Mouse (Mus musculus): Measurements from ENCODE around the gene Arid5b. TPM values are rescaled to one million over a fixed set of nuclear protein-coding genes. Genes with fewer than 3 reads are reported as not detected.

Arid5b gene
- polyA plus RNA-seq, 1 experiment: not detected

DNA sequence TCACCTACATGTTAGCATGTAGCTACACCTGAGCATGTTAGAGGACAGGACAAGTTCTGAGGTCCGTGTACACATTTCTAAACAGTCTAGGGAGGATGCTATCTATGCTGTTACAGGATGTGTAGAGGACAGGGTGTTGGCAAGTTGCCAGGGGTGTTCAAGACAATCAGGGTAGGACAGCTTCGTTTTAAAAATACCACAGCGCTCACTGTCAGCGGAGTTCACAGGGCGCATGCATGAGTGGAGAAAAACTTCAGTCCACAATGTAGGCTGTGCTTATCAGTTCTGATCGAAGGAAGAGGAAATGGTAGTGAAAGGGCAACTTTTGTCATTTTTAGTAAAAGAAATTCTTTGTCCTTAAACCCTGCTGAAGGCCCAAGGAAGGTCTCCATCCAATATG, 159.3 kb downstream of the Arid5b start:
- no peak for TF ChIP-seq GATA1 (IDR thresholded peaks at IDR 0.05; ENCODE audit: low read length)

- TF ChIP-seq GATA1 (IDR thresholded peaks at IDR 0.05; ENCODE audit: low read length): no peak
Measured at GRCm38 (mm10) chr10:68114955-68115354, 163.6 kb downstream of the Arid5b start.

DNA sequence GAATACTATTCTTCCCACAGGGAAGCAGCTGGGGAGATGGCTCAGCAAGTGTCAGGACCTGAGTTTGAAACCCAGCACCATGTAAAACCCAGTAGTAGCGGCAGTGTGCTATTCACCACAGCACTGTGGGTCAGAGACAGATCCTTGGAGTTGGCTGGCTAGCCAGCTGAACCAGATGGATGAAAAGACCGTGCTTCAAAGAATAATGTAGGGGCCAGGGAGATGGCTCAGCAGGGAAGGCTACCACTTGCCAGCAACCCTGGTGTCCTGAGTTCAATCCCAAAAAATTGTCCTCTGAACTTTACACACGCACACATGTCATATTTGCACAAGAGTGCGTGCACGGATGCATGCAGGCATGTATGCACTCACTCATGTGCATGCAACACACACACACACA, 164.9 kb downstream of the Arid5b start:
- TF ChIP-seq GATA1 (IDR thresholded peaks at IDR 0.05; ENCODE audit: low read length): no peak

DNA sequence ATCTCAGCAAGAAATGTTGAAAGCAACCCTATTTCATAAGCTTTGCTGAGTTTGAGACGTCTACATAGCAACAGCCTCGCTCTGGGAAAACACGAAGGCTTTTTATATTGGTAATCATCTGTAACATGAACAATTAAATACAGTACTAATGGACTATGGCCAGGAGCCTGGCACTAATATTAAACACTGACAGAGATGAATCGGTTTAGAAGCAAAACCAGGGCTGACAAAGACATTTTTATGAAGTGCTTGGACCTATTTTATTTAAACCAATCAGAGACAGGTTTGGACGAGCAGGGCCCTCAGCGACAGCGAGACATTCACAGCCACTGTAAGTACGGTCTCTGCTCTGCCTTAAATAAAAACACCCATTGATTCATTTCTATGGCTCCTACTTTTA, 165.6 kb downstream of the Arid5b start:
- TF ChIP-seq GATA1 (IDR thresholded peaks at IDR 0.05; ENCODE audit: low read length): no peak

GRCm38 (mm10) chr10:68110607-68111006, 167.9 kb downstream of the Arid5b start:
- TF ChIP-seq GATA1 (IDR thresholded peaks at IDR 0.05; ENCODE audit: low read length): no peak

- TF ChIP-seq GATA1 (IDR thresholded peaks at IDR 0.05; ENCODE audit: low read length): no peak
Measured at GRCm38 (mm10) chr10:68110182-68110581, 168.4 kb downstream of the Arid5b start.

DNA sequence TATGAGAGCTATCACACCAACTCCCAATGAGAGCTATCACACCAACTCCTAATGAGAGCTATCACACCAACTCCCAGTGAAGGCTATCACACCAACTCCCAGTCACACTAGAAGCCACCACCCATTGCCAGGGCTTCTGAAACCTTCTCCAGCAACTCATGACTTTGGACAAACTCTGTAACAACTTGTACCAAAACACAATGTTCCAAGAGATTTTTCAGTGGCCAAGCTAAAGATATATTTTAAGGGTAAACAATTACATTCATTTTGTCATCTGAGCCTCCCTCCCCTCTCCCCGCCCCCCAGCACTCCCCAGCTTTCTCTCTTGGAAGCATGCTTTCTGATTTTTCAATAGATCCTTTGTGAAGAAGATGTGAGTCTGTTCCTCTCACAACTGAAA, 168.9 kb downstream of the Arid5b start:
- TF ChIP-seq GATA1 (IDR thresholded peaks at IDR 0.05; ENCODE audit: low read length): no peak

- TF ChIP-seq GATA1 (IDR thresholded peaks at IDR 0.05; ENCODE audit: low read length): no peak
Measured at GRCm38 (mm10) chr10:68107716-68108115, 170.8 kb downstream of the Arid5b start.

DNA sequence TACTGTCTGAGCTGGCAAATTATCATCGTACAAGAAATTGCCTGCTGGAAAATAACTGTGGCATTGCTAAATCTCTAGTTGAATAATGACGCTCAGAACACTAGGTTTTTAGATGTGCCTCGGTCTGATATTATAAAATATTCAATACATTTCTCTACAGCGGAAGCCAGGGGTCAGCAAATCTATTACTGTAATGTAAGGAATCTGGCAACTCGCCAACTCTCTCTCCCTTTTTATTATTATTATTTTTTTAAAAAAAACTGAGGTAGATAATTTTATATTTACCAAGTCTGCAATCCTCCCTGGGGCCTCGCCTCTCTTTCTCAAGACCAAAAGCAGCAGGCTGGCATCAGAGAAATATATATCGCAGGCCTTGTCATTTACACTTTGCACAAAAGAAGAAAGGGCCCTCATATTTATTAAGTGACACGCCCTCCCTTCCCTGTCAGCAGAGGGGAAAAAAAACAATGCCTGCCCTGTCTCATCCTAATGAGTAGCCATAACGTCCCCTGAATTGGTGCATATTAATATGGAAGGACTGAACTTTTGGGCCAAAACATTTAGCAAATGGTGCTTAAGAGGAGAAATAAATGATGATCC, 172.1 kb downstream of the Arid5b start:
- no peak for TF ChIP-seq GATA1 (IDR thresholded peaks at IDR 0.05; ENCODE audit: low read length)

DNA sequence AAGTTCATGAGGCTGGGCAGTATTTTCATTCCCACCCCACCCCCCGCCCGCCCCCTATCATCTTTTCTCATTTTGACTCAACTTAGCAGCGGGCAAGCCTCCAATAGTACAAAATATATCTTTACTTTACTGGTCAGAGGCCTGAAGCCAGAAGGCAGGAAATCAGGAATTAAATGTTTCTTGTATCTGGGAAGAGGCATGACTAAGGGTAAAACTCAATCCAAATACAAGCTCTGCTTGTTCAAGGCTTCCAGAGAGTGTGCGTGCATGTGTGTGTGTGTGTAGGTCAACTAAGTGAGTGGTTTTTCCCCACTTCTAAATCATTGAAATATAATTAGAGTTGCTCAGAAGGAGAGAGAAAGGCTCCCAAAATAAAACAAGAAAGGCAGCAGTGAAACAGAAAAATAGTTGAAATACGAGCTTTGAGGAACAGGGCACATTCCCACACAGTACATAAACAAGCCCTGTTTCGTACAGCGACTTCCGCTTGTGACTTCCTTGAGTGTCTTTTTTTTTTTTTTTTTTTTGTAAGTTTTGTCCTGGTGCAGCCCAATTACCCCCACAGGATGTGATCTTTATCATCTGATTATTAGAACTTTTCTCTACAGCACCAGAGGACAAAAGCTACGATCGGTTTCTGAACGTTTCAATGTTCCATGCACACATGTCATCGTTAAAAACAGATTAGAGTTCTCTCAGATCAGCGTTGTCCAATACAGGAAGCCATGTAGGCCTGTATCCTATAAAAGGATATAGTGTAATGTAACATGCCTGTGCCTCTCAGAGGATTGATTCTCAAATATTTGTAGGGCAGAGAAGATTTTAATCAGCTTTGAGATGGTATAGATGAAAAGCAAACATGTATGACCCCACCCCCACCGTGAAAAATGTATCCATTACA, 173.4 kb downstream of the Arid5b start:
- no peak for TF ChIP-seq GATA1 (IDR thresholded peaks at IDR 0.05; ENCODE audit: low read length)

DNA sequence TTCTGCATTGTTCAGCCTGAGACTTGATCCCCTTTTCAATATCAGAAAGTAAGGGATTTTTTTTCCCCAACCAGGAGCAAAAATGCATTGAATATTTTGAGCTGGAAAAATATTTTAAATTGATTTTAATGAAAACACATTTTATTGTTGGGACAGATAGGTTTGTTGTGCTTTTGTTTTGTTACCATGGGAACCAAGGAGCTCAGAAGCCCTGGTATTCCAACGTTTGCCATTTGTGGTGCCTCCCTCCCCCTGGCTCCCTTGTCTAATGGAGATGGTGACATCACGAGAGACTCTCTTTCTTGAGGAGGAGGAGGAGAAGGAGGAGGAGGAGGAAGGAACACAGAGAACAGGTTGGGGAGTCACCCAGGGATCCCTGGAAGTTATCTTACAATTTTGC, 174.1 kb downstream of the Arid5b start:
- no peak for TF ChIP-seq GATA1 (IDR thresholded peaks at IDR 0.05; ENCODE audit: low read length)

DNA sequence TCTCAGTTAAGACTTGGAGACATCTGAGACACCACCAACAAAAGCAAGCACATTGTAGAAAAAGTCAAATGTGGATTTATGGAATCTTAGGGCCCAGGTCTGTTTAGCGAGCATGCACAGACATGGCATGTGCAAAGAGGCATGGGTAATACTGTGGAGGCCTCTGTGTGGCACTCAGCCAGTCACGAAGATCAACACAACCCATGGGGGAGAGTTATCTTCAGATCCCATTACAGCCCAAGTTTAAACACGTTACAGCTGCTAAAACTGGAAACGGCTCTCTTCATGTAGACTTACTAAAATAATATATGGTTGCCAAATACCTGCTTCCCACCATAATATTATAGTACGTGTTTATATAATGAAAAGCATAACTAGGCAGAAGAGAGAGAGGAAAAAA, 174.6 kb downstream of the Arid5b start:
- no peak for TF ChIP-seq GATA1 (IDR thresholded peaks at IDR 0.05; ENCODE audit: low read length)

DNA sequence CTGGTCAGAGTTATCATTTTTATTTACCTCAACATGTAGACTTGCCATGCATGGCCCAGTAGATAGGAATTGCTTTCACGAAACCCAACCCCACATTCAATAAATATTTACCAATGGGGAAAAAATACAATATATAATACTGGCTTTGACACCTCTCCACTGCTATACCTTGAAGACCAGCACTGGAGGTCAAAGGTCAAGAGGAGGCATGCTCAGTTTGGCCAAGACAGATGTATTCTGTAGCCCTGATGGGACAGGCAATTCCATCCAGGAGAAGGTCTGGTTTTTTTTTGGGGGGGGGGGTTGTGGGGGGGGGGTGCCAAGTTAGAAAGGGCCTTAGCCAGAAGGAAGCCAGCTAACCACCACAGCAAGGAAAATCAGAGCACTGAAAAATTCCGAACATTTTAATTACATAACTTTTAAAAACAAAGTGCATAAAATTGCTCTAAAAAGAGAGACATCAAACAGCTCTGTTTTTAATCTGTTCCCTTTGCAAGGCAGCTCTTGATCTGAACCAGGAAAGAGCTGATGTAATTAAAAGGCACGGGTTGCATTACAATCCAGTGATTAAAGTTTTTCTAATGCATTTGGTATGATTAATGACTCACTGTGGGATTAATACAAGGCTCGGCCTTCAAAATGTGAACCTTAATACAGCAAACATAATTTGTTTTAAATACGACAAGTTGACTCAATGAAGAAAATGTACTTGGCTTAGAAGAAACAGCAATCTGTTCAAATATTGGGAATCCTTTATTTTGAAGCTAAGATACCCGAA, 175.3 kb downstream of the Arid5b start:
- TF ChIP-seq GATA1 (IDR thresholded peaks at IDR 0.05; ENCODE audit: low read length): no peak

DNA sequence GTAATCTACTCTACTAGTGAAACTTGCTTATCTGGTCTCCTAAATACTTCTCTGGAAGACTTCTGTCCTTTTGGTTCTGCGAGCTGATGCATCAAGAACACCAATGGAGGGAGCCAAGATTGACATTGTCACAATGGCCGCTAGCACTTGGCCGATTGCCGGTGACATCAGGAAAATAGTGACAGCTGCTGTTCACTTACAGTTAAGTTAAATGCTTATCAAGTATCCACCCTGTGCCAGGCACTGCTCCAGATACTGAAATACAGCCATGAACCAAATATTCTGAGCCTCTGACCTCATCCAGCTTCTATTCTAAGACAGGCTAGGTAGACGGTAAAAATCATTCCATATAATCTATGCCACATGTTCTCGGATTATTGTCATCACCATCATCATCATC, 176.0 kb downstream of the Arid5b start:
- no peak for TF ChIP-seq GATA1 (IDR thresholded peaks at IDR 0.05; ENCODE audit: low read length)

DNA sequence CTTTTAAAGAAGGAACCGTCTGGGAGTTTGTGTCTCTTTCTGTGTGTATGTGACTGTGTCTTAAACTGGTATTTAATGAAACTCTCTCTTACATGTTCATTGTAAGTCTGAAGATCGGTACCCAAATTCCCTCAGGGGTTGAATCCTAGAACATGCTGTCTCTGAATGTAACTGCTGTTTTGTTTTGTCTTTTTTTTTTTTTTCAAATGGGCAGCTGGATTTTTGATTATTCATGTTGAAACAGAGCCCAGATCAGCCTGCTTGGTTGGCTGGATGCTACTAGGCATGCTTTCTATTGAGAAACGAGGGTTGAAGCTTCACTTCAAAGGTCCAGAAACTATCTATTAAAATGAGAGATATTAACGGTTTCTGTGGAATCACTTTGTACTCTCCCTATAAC, 177.3 kb downstream of the Arid5b start:
- TF ChIP-seq GATA1 (IDR thresholded peaks at IDR 0.05; ENCODE audit: low read length): no peak

DNA sequence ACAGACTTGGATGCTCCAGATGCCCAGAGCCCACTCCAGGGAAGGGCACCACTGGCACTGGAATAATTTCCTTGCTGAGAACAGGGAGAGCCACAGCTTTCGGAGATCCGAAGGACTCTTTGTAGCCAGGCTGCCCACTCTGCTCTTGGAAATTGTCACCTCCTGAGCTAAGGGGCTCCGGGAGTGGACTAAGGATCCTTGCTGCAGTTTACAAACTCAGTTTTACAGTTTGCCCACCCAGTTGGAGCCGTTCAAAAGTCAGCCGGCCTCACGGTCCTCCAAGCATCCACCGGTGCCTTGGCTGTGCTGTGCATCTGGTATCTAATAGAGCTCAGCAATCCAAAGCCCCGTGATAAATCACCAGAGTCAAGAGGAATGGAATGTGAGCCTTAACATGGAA, 178.0 kb downstream of the Arid5b start:
- TF ChIP-seq GATA1 (IDR thresholded peaks at IDR 0.05; ENCODE audit: low read length): no peak
